Mouse (Mus musculus): ENCODE measurements around the gene Vsig2. TPM values are rescaled to one million over a fixed set of nuclear protein-coding genes. Genes with fewer than 3 reads are reported as not detected.

The Vsig2 gene
- polyA plus RNA-seq, 1 experiment, result not detected

GRCm38 (mm10) chr9:37544447-37545165 lies 5.6 kb downstream of the Vsig2 start:
- H3K4me1 ChIP-seq, result peaks cover 96% of the 10 kb centered on the region
- H3K4me3 ChIP-seq (replicated peaks), result peak overlapping the region; percentile 76
- no peaks in the 10 kb centered on the region for H3K9me3 ChIP-seq
- TF ChIP-seq FLI1 (IDR thresholded peaks at IDR 0.05; ENCODE audit: low read length), result no peak
- no peak for TF ChIP-seq GATA1 (IDR thresholded peaks at IDR 0.05; ENCODE audit: borderline replicate concordance, low read length)
- no peaks in the 10 kb centered on the region for H3K27me3 ChIP-seq (replicated peaks)
- H3K36me3 ChIP-seq (replicated peaks; ENCODE audit: low read length), result peaks cover 93% of the 10 kb centered on the region

GRCm38 (mm10) chr9:37545166-37545610 lies 6.1 kb downstream of the Vsig2 start:
- no peaks in the 10 kb centered on the region for H3K27me3 ChIP-seq (replicated peaks)
- H3K4me1 ChIP-seq, result peaks cover 96% of the 10 kb centered on the region
- no peaks in the 10 kb centered on the region for H3K9me3 ChIP-seq
- peaks cover 93% of the 10 kb centered on the region for H3K36me3 ChIP-seq (replicated peaks; ENCODE audit: low read length)
- no peak for TF ChIP-seq GATA1 (IDR thresholded peaks at IDR 0.05; ENCODE audit: borderline replicate concordance, low read length)
- no peak for TF ChIP-seq FLI1 (IDR thresholded peaks at IDR 0.05; ENCODE audit: low read length)
- H3K4me3 ChIP-seq (replicated peaks), result peak overlapping the region; percentile 76

GRCm38 (mm10) chr9:37545847-37546452 lies 6.9 kb downstream of the Vsig2 start:
- TF ChIP-seq FLI1 (IDR thresholded peaks at IDR 0.05; ENCODE audit: low read length) (no peak), GATA1 (IDR thresholded peaks at IDR 0.05; ENCODE audit: borderline replicate concordance, low read length) (no peak)
- Histone ChIP-seq H3K4me1 (peaks cover 94% of the 10 kb centered on the region), H3K36me3 (replicated peaks; ENCODE audit: low read length) (peaks cover 97% of the 10 kb centered on the region), H3K27me3 (replicated peaks) (no peaks in the 10 kb centered on the region), H3K9me3 (no peaks in the 10 kb centered on the region), H3K4me3 (replicated peaks) (peak overlapping the region; percentile 65)

- Histone ChIP-seq H3K9me3 (no peaks in the 10 kb centered on the region), H3K4me3 (replicated peaks) (peak overlapping the region; percentile 87), H3K36me3 (replicated peaks; ENCODE audit: low read length) (peaks cover 99% of the 10 kb centered on the region), H3K4me1 (peaks cover 91% of the 10 kb centered on the region), H3K27me3 (replicated peaks) (no peaks in the 10 kb centered on the region)
- TF ChIP-seq GATA1 (IDR thresholded peaks at IDR 0.05; ENCODE audit: borderline replicate concordance, low read length) (no peak), FLI1 (IDR thresholded peaks at IDR 0.05; ENCODE audit: low read length) (no peak)
These were observed 7.8 kb downstream of the Vsig2 start for GRCm38 (mm10) chr9:37546889-37547288.

- no peaks in the 10 kb centered on the region for H3K27me3 ChIP-seq (replicated peaks)
- peak overlapping the region; percentile 99 for H3K4me3 ChIP-seq (replicated peaks)
- TF ChIP-seq FLI1 (IDR thresholded peaks at IDR 0.05; ENCODE audit: low read length) (no peak), GATA1 (IDR thresholded peaks at IDR 0.05; ENCODE audit: borderline replicate concordance, low read length) (no peak)
- peaks cover 69% of the 10 kb centered on the region for H3K36me3 ChIP-seq (replicated peaks; ENCODE audit: low read length)
- H3K4me1 ChIP-seq, result peaks cover 91% of the 10 kb centered on the region
- H3K9me3 ChIP-seq, result no peaks in the 10 kb centered on the region
These were observed 11.4 kb downstream of the Vsig2 start for GRCm38 (mm10) chr9:37550435-37550834.

- TF ChIP-seq FLI1 (IDR thresholded peaks at IDR 0.05; ENCODE audit: low read length), result no peak
- no peak for TF ChIP-seq GATA1 (IDR thresholded peaks at IDR 0.05; ENCODE audit: borderline replicate concordance, low read length)
- peak overlapping the region; percentile 99 for H3K4me3 ChIP-seq (replicated peaks)
- peaks cover 54% of the 10 kb centered on the region for H3K36me3 ChIP-seq (replicated peaks; ENCODE audit: low read length)
- H3K27me3 ChIP-seq (replicated peaks), result no peaks in the 10 kb centered on the region
- H3K9me3 ChIP-seq, result no peaks in the 10 kb centered on the region
- peaks cover 94% of the 10 kb centered on the region for H3K4me1 ChIP-seq
These were observed 12.9 kb downstream of the Vsig2 start for GRCm38 (mm10) chr9:37551751-37552531.

- Histone ChIP-seq H3K36me3 (replicated peaks; ENCODE audit: low read length) (peaks cover 47% of the 10 kb centered on the region), H3K27me3 (replicated peaks) (no peaks in the 10 kb centered on the region), H3K4me1 (peaks cover 95% of the 10 kb centered on the region), H3K9me3 (no peaks in the 10 kb centered on the region), H3K4me3 (replicated peaks) (peak within 1 kb of the TSS; percentile 99)
- TF ChIP-seq GATA1 (IDR thresholded peaks at IDR 0.05; ENCODE audit: borderline replicate concordance, low read length), result no peak
- TF ChIP-seq FLI1 (IDR thresholded peaks at IDR 0.05; ENCODE audit: low read length), result no peak
These were observed 13.7 kb downstream of the Vsig2 start, which contains the start of gene Nrgn for GRCm38 (mm10) chr9:37552536-37553293. Nrgn (minus strand) TSS chr9:37552904.

- TF ChIP-seq FLI1 (IDR thresholded peaks at IDR 0.05; ENCODE audit: low read length), result peak; percentile 43; the same call in 1 of the 2 replicates
- TF ChIP-seq GATA1 (IDR thresholded peaks at IDR 0.05; ENCODE audit: borderline replicate concordance, low read length), result peak; percentile 84; the same call in 2 of the 3 replicates
- peaks cover 95% of the 10 kb centered on the region for H3K4me1 ChIP-seq
- no peaks in the 10 kb centered on the region for H3K9me3 ChIP-seq
- H3K4me3 ChIP-seq (replicated peaks), result peak overlapping the region; percentile 99
- peaks cover 31% of the 10 kb centered on the region for H3K36me3 ChIP-seq (replicated peaks; ENCODE audit: low read length)
- no peaks in the 10 kb centered on the region for H3K27me3 ChIP-seq (replicated peaks)
These were observed 15.2 kb downstream of the Vsig2 start for GRCm38 (mm10) chr9:37554279-37554678.

Measured in megakaryocyte, embryonic 14.5 days (primary cell).